Mouse (Mus musculus) 416B (cell line): ENCODE data around the gene Fcer2a.

Source experiments
- DNase-seq: peaks from one replicate; pipeline ENCODE4 v3.0.0; 2011; ENCODE audit warnings: low read depth

The Fcer2a gene

GRCm38 (mm10) chr8:3676131-3676992, 17.6 kb downstream of the Fcer2a start, which contains the start of gene Trappc5:
Gene Trappc5, plus strand, starts transcription at chr8:3676299.
- DNase-seq = peak; percentile 94

DNA sequence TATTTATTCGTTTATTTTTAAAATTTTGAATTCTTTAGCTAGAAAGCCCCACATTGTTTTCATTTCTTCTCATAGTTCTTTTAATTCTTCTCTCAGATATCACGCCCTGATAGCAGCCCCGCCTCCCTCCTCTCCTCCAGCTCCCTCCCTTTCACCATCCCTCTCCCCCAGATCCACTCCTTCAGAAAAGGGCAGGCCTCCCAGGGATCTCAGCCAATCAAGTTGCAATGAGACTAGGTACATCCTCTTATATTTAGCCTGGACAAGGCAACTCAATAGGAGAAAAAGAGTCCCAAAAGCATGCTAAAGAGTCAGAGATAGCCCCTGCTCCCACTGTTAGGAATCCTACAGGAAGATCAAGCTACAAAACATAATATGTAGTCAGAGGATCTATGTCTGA, 19.3 kb downstream of the Fcer2a start:
- no peak for DNase-seq

DNA sequence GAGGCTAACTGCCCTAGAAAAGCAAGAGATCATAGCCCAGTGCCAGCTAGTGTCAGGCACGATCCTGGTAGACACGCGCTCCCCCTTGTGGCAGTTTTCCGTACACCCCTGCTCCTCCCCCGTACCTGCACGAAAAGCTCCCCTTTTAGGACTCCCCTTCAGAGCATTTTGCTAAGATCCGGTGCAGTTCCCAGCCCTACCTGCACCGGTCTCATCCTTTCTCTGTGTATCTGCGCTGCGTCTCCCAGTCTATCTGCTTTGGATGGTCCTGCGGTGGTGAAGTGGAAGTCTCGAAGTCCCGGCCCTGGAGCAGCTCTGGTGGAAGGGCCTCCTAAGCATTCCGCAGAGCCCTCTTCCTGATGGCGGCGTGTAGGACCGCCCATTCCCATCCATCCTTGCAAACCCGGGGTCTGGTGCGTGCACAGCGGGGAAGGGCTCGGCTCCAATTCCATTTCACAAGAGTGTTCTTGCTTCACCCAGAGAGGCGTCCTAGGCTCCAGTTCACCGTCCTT, 21.9 kb downstream of the Fcer2a start, which contains the start of gene Fcor:
Gene Fcor (minus strand): TSS at position 383 of the 512 bp plus-strand sequence.
- peak; percentile 83 for DNase-seq

DNA sequence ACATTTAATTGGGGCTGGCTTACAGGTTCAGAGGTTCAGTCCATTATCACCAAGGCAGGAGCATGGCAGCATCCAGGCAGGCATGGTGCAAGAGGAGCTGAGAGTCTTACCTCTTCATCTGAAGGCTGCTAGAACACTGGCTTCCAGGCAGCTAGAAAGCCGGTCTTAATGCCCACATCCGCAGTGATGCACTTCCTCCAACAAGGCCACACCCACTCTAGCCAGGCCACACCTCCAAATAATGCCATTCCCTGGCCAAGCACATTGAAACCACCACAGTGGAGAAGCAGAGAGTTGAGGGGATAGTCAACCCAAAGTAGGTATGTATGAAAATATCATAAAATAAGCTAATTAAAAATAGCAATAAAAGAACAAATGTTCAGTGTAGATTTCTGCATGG, 23.6 kb downstream of the Fcer2a start:
- DNase-seq = peak; percentile 91

- DNase-seq = no peak
Measured at GRCm38 (mm10) chr8:3665507-3665906, 28.5 kb downstream of the Fcer2a start, which contains the start of gene Mcemp1. Gene Mcemp1, plus strand, starts transcription at chr8:3665754.

DNA sequence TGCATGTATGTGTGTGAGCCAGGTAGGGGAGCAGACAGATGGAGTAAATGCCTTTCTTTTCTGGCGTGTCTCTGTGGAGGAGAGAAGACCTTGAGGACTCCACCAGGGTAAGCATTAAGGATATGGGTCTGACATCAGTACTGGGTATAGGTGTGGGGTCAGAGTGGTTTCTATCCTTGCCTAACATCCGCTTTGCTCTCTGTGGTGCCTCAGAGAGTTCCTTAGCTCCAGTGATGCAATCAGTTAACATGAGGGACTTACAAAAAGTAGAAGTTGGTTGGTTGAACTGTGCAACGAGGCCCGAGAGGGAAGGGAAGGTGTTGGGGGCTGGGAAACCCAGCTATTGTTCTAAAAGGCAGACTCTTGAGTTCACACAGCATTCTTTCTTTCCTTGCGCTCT, 29.6 kb downstream of the Fcer2a start:
- DNase-seq = peak; percentile 88

DNA sequence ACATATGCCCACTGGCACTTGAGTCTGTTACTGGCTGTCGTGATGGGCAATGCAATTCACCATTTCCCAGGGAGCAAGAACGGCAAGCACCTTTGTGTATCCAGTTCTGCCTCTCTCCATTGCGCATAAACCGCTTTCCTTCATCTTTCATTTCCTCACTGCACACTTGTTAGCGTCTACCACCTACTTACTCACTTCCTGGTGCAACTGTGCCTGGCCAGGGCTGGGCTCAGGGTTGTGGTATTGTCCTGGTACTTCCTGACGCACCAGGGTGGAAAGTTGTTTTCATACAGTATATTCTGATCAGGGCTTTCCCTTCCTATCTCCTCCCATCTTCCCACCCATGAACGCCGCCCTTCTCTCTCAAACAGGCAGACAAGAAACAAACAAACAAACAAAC, 33.1 kb downstream of the Fcer2a start:
- DNase-seq = peak; percentile 81

DNA sequence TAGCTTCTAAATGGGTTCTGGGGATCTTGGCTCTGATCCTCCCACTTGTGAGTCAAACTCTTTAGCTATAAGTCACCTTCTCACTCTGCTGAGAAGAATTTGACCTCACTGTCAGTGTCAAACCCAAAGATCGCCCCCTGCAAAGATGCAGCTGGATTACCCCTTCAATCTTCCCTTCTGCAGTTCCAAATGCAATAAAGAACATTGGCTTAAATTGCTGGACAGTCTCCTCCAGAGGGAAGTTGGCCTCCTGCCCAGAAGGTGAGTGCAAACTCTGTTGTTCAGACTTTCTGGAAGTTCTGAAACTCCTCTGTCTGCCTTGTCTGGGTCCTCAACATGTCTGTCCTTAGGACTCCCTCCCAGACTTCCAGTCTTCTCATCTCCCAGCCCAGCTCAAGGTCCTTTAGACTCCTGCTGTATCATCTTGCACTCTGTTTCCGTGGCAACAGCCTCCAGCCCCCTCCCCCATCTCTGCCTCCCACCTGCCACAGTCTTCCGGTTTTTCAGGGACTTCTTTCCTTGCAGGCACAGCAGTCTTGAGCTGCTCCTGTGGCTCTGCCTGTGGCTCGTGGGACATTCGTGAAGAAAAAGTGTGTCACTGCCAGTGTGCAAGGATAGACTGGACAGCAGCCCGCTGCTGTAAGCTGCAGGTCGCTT, 37.1 kb downstream of the Fcer2a start:
- DNase-seq = no peak

GRCm38 (mm10) chr8:3655526-3655925, 38.4 kb downstream of the Fcer2a start, which contains the start of gene Retn:
Gene Retn, plus strand, starts transcription at chr8:3655770.
- no peak for DNase-seq

DNA sequence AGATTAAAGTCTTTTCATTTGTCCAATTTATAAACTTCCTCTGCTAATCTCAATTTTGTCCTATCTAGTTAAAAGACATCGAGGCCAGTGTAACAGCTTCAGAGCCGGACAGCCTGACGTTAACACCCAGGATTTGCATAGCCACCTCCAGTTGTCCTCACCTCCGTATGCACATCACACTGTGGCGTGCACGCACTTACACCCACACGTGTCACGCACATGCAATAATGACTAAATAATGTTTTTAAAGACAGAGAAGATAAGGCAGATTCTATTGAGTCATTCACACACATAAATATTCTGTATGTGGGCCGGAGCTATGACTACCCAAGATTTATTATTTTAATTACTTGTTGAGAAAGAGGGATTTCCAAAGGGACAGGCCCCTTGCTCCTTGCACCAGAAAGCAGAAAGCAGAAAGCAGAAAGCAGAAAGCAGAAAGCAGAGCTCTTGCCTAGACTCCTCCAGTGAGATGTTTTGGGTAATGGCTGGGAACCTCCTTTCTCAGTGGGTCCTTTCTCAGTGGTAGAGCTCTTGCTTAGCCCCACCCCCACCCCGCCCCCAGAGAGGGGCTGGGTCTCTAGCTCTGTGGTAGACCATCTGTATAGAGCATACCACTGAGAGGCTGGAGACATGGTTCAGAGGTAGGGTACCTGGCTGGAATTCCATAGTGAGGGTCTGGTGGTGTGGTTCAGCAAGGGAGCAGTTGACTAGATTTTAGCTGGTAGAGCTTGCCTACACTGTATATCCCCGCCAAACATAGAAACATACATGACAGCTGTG, 39.1 kb downstream of the Fcer2a start:
- no peak for DNase-seq

- no peak for DNase-seq
Measured at GRCm38 (mm10) chr8:3652845-3653244, 41.1 kb downstream of the Fcer2a start.

DNA sequence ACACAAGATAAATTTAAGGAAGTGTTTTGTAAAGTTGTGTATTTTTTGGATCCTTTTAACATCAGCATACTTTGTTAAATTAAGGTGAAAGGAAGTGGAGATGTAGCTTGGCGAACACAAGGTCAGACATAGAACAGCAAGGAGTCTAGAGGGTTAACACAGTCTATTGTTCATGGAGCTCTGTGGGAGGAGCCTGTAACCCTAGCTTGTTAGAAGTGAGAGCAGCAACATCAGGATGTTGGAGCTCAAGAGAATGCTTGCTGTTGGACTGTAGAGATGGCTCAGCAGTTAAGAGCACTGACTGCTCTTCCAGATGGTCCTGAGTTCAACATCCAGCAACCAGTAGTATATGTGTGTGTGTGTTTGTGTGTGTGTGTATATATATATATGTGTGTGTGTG, 45.0 kb downstream of the Fcer2a start:
- DNase-seq = peak; percentile 38

GRCm38 (mm10) chr8:3648268-3648667, 45.7 kb downstream of the Fcer2a start:
- peak; percentile 69 for DNase-seq

DNA sequence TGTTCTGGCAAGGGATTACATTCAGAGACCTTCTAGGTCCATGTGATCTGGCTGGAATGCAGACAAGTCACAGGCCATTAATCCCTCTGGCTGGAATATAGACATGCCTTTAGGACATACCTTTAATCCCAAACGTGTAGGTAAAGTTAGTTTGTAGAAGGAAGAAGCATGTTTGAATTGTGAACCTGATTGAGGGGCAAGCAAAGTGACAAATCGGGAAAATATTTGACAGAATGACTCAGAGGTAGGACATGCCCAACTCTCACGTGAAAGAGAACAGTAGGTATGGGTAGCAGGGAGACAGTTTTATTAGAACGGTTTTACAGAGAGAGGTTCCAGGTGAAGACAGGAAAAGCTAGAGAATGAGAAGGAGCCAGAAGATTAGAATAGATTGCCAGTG, 46.4 kb downstream of the Fcer2a start:
- no peak for DNase-seq

DNA sequence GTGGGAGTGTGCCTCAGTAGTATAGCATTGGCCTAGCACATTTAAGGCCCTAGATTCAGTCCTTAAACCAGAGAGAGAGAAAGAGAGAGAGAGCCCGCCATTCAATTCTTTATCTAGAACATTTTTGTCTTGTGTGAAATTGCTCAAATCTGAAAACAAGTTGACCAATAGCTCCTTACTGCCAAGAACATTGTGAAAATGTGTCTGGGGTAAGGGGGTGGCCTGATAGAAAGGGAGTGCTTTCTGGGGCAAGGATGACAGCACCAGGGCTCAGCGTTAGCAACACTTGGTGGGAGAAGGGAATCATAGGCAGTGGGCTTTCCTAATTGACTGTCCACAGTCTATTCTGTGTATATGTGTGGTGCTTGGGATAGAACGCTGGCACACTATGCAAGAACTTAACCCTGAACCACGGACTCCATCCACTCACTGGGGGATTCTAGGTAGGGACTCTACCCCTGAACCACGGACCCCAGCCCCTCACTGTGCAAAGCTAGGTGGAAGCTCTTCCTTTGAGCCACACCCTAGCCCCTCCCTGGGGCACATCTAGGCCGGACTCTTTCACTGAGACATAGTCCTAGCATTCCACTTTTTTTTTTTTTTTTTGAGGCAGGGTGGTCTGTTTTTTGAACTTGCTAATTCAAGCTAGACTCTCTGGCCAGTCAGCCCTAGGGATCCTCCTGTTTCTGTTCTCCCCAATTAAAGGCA, 47.0 kb downstream of the Fcer2a start:
- no peak for DNase-seq

GRCm38 (mm10) chr8:3645804-3646203, 48.2 kb downstream of the Fcer2a start:
- peak; percentile 86 for DNase-seq
